Mouse (Mus musculus): ENCODE data around the gene Ap5z1.

Gene Ap5z1

GRCm38 (mm10) chr5:142520360-142520759 lies 56.6 kb downstream of the Ap5z1 start:
- no peak for DNase-seq (ENCODE audit: low read depth, low spot score)

DNA sequence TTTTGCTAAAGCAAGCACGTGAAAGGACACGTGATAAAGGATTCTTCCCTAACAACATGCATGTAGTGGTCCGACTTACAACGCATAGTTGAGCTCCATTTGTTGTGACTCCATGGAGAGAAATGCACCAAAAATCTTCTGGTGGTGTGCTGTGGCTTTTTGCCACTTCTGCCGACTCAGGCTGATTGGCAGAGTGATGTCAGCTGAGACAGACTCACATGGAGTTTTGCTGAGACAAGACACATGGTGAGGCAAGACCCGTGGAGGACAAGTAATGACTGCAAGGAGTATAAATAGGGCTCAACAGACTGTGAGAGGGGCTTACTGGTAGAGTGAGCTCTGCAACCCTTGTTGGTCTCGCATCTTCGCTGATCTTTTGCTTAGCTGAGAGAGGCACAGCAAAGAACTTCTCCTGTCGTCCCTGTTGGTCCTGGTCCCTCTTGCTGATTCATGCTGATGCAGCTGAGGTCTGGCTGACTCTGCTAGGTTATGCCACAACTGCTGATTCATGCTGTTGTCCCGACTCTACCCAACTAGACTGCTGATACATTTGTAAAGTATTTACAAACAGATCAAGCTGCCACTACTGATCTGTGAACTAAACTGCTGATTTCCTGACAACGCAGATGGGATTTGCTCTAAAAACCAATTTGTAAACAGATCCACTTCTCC lies 57.6 kb downstream of the Ap5z1 start:
- no peak for DNase-seq (ENCODE audit: low read depth, low spot score)

GRCm38 (mm10) chr5:142524711-142525464 lies 61.1 kb downstream of the Ap5z1 start:
- no peak for DNase-seq (ENCODE audit: low read depth, low spot score)

All from ES-CJ7 (cell line).